8 mouse cellular contexts compared by ENCODE assay signal in the genomic region with DNA sequence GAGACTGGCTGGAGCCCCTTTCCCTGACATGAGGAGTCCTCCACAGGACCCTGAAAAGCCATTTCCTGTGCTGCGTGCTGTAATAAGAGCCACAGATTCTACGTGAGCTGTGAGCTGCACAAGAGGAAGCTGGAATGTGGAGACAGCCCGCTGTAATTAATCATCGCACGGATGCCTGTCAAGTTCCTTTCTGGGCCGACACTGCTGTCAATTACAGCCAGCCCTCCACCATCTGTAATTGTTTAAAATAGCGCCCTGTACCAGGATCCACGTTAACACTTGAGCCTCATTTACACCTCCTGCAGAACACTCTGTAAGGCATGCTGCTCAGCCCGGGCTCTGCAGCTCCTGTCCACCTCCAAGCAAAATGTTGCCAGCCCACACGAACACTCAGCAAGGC.
A peak's percentile ranks its signal among the peaks of the same experiment; 100 is the strongest.
DNase-seq lines count a peak whose midpoint lies in the region; ATAC-seq lines count a peak whose summit lies in the region.

No protein-coding gene starts in this region.

- DNase-seq in heart, adult 11 months, result peak; percentile 73
- DNase-seq in heart, adult 9 months (ENCODE audit: low spot score in 2 of 2), result no peak
- DNase-seq in R1 (ENCODE audit: low read depth, low spot score), result peak; percentile 5
- peak; percentile 47 to 55 for DNase-seq in frontal cortex, postnatal 14 days (ENCODE audit: low spot score in 2 of 2)
- DNase-seq in left cerebral cortex, postnatal 14 days (ENCODE audit: low spot score in 2 of 2), result peak; percentile 68 to 80
- DNase-seq in urinary bladder, postnatal 36 days (ENCODE audit: low spot score in 2 of 2), result no peak
- DNase-seq in urinary bladder, adult 18-20 months (ENCODE audit: low spot score in 2 of 2), result no peak

- intact Hi-C loops in left cerebral cortex, postnatal 14 days (cut with DNase I), result no loop called here

- ATAC-seq in megakaryocyte, adult 5-6 weeks (ENCODE audit: poor library complexity, severe bottlenecking), result no peak

Comparison
In these comparisons a context has a peak if more than half of its experiments do, and no peak if none do; other contexts are left out.
1. DNase-seq: peak in heart, adult 11 months (single experiment), R1 (single experiment), frontal cortex, postnatal 14 days (2 of 2) and left cerebral cortex, postnatal 14 days (2 of 2); none in heart, adult 9 months (0 of 2), urinary bladder, postnatal 36 days (0 of 2) and urinary bladder, adult 18-20 months (0 of 2).